Mouse (Mus musculus) urinary bladder, postnatal 36 days (tissue): ENCODE measurements around the gene Ugt1a5.
"Not testable (repeated sequence)": the region's sequence is repeated elsewhere in the genome, so short reads cannot be mapped to it uniquely, and the experiment has no call there.

Experiments
- DNase-seq, 2 experiments: peaks; one replicate each; pipeline ENCODE4 v3.0.0; 2022; ENCODE audit warnings: low spot score in 2 of 2, mixed read lengths in 1 of 2

Gene Ugt1a5

DNA sequence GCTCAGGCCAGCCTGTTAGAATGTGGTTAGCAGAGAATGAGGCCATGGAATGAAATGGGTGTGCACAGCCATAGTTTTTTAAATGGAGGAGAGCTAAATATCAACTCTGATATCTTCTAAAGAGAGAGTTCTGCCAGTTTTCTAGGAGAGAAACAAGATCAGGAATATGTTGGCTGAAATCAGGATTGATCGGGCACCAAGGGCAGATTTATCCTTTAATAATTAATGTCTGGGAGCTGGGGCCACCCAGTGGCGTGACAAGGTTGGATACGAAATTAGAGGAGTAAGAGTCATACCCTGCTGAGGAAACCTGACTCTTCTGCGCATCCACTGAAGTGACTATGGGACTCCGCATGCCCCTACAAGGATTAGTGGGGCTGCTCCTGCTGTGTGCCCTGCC lies at the start of gene Ugt1a5:
Gene Ugt1a5 (plus strand): TSS at position 302 of the 400 bp plus-strand sequence.
- no peak for DNase-seq

DNA sequence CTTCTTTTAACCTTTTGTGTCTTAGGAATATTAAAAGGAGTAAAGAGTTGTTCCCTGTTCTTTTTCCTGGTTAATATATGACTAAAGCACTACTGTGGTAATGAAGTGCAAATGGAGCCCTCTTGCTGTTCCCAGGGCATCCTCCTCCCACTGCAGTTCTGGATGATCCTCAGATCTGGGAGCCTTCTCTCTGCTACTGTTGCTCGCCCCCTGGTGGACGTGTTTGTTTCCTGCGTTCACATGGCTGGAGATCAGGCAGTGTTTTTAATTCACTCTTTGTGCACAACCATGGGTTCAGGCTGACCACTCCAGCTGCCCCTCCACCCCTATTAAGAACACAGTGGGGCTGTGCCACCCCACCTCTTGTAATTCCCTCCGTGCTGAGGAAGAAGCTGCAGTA lies 45.3 kb upstream of the Ugt1a5 start:
- not testable (repeated sequence) for DNase-seq

DNA sequence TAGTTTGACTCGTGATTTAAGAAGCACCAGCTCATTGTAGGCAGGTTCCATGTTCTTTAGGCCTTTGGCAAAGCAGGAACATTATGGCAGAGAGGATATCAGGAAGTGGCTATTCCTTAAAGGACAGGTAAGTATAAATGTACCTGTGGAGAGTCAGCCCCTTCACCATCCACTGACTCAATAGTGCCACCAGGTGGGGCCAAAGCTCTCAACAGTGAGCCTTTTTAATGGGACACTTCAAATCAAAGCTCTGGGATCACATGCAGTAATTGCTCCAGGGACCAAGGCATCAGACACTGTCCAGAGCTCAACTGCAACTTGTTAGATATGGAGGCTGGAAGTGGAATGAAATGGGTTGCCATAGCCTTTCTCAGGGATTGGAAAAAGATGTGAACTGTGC lies 44.3 kb upstream of the Ugt1a5 start:
- DNase-seq, result not testable (repeated sequence)

DNA sequence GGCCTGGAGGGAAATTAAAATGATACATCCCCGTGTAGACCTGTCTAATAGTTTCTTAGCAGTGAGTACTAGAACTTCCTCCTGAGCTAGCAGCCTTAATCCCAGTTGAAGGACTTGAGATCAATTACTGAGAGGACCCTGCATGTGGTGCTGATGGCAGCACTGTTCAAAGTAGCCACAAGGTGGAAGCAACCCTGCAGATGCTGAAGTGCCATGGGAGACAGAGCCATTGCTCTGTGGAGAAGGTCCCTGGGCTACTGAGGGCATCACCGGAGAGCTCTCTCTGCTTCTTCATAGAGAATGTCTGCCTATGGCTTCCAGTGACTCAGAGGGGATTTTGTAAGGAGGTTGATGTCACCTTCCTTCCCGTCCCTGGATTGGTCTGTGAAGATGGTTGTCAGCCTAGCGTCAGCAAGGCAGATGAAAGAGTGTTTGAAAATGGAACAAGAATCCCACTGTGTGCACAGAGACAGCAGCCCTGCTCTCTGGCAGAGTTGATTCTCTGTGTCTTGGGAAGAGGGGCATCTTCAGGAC lies 39.9 kb upstream of the Ugt1a5 start:
- DNase-seq, result not testable (repeated sequence)

DNA sequence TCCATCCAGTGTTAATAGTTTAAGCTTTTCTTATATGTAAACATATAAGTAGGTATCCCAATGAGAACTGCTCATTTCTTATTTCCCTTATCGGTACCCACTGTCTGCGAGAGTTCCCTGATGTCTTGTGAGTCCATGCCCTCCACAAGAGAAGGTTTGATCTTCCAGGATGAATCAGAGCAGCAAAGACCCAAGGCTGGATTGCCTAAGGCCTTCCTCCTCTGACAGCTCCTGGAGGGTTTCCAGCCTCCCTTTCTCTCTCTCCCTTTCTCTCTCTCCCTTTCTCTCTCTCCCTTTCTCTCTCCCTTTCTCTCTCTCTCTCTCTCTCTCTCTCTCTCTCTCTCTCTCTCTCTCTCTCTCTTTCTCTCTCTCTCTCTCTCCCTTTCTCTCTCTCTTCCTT lies 36.7 kb upstream of the Ugt1a5 start:
- not testable (repeated sequence) for DNase-seq

DNA sequence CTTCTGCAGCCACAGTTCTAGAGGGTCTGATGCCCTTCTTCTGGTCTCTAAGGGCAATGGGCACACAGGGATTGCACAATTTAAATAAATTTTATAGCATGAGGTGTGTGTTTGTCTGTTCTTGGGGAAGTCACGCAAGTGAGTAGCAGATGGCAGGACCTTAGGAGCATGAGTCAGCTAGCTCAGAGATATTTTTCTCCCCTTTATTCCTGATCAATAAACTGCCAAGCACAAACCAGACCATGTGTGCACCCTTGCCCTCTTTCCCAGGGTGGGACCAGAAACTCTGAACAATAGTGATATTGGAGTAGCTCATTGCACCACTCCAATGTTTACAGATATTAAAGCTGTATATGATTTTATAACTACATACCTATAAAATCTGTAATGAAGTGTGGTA lies 35.6 kb upstream of the Ugt1a5 start:
- not testable (repeated sequence) for DNase-seq

DNA sequence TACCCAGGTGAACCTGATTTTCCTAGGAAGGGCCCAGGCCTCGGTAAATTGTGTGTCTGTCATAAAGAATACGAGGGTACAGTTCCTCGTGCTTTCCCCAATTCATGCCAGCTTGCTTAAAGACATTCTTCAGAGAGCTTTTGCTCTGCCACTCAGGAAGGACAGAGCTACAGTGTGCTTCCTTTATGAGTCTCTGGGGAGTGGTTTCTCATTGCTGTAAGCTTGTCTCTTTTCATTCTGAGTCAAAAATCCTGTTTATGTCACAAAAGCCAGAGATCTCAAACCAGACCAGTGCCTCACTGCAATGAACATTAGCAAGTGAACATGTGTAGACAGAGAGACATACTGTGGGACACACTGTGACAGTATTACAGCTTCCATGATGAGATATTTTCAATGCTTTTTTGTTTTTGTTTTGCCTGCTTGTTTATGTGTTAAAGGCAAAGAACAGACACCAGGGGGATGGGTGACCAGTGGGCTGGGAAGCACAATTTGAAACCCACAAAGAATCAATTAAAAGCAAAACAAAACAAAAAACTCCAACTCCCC lies 31.8 kb upstream of the Ugt1a5 start:
- no peak for DNase-seq

DNA sequence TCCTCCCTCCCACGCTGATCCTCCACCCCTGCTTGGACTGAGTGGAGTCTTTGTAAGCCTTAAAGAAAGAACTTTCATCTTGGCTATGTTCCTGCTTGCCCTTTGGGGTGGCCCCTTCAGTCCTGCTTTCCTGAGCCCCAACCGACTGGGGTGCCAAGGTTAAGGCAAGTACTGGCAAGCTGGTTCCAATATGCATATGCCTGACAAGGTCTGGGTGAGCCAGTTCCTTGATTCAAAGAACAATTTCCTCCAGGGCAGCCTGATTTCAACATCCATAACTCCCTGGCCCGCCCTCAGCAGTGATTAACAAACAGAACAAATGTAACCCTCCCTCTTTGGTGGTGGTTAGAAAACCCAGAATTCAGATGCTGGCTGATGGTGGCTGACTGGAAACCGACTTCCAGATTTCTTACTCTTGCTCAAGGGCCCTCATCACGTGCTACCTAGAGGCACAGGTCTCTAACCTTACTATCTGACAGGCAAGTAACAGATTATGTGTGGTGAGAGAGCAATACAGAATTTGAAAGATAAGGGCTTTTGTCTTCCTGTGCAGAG lies 31.3 kb upstream of the Ugt1a5 start, which contains the start of gene Ugt1a6a:
Gene Ugt1a6a (plus strand): TSS at position 353 of the 555 bp plus-strand sequence.
- peak; percentile 73 to 83 for DNase-seq

DNA sequence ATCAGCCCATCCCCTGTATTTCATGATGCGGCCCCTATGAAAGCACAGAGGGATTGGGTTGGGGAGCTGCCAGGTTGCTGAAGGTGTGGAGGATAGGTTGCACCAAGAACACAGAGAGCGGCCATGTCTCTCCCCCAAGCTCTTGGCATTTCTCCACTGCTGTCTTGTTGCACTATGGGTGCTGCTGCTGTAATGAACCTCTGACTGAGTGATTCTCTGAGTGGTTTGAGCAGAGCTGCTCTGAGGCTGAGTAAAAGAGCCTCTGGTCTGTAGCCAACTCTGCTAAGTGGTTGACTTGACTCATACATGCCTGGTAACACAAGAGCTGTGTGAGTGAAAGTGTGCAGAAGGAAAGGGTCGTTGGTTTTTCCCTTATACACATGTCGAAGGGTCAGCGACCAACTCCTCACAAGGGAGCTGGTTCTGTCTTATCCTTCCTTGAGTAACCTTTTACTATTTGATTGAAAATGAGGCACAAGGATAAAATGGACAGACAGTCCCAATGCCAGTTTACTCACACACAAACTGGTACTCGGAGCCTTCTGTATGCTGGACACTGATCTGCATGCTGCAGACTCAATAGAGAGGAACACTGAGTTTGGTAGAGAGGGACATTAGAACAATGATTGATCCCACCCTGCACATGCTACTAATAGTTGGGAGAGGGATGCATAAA lies 30.4 kb upstream of the Ugt1a5 start:
- DNase-seq, result not testable (repeated sequence)

DNA sequence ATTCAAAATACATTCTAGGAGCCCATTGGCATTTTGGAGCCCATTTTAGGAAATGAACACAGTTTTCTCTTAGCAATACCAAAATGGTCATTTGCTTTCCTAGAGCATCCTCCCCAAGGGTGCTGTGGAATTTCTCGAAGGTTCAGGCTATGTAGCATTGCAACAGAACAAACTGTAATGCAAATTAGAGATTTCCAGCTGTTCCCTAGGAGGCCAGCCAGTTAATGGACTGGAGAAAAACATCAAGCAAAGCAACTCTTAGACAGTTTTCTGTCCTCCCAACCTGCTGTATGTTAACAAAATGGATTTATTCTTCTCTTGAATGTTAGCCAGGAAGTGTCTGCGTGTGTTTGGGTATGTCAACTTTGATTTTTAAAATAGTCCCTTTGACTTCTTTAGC lies 29.2 kb upstream of the Ugt1a5 start:
- DNase-seq, result no peak

DNA sequence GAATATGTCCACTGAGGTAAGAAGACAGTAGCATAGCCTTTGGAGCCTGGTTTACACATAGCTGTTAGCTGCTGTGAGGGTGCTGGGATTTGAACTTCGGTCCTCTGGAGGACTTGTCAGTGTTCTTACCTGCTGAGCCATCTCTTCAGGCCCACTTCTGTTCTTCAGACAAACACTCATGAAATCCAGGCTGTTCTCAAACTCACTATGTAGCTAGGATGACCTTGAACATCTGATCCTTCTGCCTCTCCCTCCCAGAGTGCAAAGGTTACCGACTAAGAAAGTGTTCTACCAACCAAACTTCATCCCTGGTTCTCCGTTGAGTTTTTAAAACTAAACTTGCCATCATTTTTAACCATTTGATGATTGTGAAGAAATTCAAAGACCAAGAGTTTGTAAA lies 28.5 kb upstream of the Ugt1a5 start:
- DNase-seq, result no peak

DNA sequence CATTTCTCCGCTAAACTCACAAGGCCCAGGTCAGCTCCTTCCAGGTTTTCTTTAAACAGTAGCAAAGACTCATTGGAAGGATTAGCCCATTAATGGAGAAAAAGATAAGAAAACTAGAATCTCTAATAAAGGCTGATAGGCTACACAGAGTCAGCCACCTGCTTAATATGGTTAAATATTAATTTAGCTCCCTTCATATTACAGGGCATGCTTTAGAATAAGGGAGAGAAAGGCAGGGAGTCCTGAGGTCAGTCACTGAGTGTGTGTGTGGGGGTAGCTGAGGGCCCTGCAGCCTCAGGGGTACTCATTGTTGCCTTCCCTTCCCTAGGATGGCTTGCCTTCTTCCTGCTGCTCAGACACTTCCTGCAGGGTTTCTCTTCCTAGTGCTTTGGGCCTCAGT lies 27.7 kb upstream of the Ugt1a5 start:
- DNase-seq, result no peak

DNA sequence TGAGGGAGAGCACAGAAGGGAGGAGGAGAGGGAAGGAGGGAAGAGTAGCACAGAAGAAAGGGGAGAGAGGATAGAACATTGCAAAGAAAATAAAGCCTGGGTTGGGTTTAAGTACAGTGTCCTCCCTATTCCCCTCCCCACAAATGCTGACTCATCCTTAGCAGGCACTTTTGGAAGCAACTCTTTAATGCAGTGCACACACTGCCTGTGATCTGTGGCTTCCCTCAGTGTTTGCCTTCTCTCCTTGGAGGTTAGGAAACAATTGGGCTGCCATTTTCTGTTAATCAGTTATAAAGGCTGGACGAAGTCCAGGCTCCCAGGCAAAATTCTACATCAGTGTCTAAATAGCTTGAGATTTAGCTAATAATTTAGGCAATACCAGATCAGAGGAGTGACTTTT lies 25.3 kb upstream of the Ugt1a5 start:
- DNase-seq, result not testable (repeated sequence)

DNA sequence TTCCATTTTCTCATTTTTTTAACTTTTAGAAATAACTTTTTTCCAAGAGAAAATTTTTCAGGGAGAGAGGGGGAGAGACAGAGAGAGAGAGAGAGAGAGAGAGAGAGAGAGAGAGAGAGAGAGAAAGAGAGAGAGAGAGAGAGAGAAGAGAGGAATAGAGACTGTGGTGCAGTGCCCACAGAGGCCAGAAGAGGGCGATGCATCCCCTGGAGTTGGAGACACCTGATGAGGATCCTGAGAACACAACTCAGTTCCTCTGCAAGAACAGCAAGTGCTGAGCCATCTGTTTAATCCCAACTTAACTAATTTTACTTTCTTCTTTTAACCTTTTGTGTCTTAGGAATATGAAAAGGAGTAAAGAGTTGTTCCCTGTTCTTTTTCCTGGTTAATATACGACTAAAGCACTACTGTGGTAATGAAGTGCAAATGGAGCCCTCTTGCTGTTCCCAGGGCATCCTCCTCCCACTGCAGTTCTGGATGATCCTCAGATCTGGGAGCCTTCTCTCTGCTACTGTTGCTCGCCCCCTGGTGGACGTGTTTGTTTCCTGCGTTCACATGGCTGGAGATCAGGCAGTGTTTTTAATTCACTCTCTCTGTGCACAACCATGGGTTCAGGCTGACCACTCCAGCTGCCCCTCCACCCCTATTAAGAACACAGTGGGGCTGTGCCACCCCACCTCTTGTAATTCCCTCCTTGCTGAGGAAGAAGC lies 21.7 kb upstream of the Ugt1a5 start:
- DNase-seq, result not testable (repeated sequence)

DNA sequence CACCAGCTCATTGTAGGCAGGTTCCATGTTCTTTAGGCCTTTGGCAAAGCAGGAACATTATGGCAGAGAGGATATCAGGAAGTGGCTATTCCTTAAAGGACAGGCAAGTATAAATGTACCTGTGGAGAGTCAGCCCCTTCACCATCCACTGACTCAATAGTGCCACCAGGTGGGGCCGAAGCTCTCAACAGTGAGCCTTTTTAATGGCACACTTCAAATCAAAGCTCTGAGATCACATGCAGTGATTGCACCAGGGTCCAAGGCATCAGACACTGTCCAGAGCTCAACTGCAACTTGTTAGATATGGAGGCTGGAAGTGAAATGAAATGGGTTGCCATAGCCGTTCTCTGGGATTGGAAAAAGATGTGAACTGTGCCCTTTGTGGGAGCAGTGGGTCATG lies 20.5 kb upstream of the Ugt1a5 start:
- not testable (repeated sequence) for DNase-seq

DNA sequence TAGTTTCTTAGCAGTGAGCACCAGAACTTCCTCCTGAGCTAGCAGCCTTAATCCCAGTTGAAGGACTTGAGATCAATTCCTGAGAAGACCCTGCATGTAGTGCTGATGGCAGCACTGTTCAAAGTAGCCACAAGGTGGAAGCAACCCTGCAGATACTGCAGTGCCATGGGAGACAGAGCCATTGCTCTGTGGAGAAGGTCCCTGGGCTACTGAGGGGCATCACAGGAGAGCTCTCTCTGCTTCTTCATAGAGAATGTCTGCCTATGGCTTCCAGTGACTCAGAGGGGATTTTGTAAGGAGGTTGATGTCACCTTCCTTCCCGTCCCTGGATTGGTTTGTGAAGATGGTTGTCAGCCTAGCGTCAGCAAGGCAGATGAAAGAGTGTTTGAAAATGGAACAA lies 15.7 kb upstream of the Ugt1a5 start:
- not testable (repeated sequence) for DNase-seq

DNA sequence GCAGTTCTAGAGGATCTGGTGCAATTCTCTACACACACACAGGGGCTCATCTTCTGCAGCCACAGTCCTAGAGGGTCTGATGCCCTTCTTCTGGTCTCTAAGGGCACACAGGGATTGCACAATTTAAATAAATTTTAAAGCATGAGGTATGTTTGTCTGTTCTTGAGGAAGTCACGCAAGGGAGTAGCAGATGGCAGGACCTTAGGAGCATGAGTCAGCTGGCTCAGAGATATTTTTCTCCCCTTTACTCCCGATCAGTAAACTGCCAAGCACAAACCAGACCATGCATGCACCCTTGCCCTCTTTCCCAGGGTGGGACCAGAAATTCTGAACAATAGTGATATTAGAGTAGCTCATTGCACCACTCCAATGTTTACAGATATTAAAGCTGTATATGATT lies 7.4 kb upstream of the Ugt1a5 start:
- peak in 1 of 2 experiments; percentile 53 for DNase-seq

DNA sequence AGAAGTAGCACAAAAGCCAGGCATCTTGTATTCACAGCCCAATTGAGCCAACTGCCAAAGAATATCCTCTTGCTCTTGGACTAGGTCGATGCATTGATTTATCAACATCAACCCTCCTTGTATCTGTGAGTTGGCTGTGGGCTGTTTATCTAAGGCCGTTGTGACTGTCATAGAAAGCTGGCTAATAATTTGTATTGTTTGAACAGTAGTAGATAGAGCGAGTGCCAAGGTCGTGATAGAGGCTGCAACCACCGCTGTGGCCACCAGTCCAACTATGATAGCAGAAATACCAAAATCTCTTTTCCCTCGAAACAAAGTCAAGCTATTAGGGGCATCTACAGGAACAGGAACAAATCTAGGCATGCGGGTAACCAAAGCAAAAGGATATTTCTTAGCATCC lies 6.4 kb downstream of the Ugt1a5 start:
- not testable (repeated sequence) for DNase-seq

DNA sequence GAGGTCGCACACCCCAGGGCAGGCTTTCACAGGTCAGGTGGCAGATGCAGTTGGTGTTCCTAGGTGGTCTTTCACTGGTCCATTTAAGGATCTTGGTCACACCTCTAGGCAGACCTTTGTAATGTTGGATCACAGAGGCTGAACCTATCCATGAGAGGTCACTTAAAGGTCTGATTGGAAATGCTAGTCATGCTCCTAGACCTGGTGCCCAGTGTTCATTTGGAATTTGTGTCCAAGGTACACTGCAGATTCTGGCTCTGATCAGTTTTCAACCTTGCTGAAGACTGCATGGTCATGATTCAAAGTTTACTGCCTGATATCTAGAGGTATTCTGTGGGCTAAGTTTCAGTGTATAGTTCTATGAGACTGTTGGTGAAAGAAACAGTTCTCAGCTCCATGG lies 13.8 kb downstream of the Ugt1a5 start:
- no peak for DNase-seq

DNA sequence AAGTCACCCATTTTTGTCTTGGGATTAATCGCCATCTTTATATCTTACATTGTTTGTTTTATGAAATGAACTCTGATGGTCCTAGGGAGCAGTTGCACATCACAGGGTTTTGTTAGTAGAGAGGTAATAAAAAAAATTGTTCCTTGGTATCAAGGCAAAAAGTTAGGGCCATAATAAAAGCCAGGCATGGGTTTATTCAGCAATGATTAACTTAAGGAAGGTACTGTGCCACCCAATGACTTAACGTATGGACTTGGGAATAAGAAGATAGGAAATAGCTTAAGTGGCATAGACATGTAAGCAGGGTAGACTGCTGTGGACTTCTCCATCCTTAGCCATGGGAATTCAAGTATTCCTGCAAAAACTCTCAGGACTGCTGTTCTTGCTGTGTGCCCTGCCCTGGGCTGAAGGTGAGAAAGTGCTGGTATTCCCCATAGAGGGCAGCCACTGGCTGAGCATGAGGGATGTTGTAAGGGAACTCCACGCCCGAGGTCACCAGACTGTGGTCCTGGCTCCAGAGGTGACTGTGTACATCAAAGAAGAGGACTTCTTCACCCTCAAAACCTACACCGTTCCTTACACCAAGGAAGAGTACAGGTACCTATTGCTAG lies 20.6 kb downstream of the Ugt1a5 start:
- DNase-seq, result no peak

DNA sequence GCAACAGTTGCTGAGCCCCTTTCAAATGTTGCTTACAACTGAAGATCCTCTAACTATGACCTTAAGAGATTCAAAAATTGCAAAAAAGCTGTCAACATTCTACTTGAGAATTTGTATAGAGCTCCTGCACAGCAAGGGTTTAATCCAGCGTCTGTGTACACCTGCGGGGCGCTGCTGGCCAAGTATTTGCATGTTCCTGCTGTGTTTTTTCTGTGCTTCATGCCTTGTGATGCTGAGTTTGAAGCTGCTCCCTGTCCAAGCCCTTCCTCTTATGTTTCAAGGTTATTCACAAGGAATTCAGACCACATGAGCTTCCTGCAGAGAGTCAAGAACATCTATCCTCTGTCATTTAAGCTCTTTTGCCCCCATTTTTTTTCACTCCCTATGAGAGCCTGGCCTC lies 26.3 kb downstream of the Ugt1a5 start:
- DNase-seq, result no peak

DNA sequence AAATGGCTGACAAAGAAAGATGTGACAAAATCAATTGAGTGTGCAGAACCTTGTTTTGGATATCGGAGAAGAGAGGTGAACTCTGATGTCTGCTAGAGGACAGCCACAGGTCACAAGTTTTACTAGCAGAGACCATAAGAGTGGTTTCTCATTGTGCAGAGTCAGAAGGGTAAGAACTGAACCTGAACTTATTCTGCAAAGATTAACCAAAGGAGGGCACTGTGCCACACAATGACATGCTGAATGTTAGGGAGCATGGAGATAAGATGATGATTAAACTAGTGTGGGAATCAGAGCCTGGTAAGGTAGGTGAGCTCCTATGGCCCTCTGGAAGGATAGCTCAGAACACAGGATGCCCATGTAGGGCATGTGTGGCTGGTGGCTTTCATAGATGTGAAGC lies 29.9 kb downstream of the Ugt1a5 start:
- DNase-seq, result no peak
